Mouse (Mus musculus) neutrophil, adult 83 days (primary cell): ENCODE results near the gene Lrmda. TPM values are rescaled to one million over a fixed set of nuclear protein-coding genes. Genes with fewer than 3 reads are reported as not detected.

ENCODE experiments used
- total RNA-seq, 2 experiments: library from RNA; stranded (reverse); gene quantifications; one replicate each; pipeline ENCODE4 v1.2.4; 2023

Gene Lrmda
- 10 to 100 TPM; 15.0 to 19.5 TPM for total RNA-seq

DNA sequence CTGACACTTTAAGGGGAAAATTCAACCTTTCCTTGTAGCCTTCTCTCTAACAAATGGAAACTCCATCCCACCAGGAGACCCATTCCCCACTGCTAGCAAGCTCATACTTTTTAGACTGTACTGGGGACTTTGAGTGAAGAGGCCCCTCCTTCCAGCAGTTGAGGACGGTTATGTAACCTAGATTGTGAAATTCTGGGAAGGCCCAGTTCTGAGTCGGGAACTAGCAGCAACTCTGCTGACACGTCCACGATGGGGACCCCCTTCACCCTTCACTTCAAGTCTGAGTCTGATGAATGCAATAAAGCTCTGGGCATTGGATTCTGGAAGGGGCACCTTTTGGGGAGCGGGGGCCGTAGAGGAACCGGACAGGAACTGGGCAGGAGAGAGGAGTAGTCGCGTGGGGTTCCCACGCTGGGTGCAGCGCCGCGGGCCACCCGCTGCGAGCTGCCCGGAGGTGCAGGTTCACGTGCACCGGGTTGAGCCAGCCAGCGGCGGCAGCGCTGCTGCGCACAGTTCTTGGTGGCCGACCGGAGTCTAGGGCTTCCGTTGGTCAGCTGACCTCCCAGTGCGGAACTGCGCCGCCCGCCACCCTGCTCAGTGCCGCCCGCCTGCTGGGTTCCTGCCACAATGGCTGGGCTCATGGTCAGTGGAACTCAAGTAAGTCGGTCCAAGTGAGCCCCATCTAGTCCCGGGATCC lies at the start of gene Lrmda:
Gene Lrmda (plus strand): TSS at position 461 of the 697 bp plus-strand sequence.

DNA sequence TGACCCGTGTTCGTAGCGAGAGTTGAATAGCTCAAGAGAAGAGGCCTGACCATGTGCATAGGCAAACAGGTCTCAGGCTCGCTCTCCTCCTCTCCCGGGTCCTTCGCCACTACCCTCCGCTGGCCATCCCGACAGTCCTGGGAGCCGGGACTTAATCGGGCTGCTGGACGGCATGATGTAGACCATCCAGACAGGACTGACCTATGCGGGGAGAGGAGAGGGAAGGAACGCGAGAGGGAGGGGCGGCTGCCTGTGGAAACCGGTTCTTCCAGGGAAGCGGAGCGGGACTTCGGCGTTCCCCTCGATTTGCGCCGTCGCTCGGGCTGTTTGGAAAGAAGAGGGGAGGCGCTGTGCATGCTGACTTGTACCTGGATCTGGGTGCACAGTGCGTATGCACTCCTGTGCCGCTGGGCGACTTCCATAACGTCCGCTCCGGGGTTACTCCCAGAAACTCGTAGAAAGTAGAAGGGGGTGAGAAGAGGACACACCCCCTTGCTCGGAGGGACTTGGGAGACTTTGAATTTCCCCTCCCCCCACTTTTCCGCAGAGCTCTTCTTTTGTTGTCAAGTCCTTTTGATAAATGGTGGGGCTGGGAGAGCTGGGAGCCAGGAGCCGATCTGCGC lies 30.1 kb upstream of the Lrmda start, which contains the start of gene Zfp503:
Gene Zfp503 (minus strand): TSS at position 311 of the 623 bp plus-strand sequence.

Other genes starting within 250 kb of the Lrmda start
- gene Vdac2, start 194.5 kb upstream of the Lrmda start, total RNA-seq: 100 to 1,000 TPM; 164 TPM
- gene Comtd1, start 170.7 kb upstream of the Lrmda start, total RNA-seq: 10 to 100 TPM; 29.4 to 38.1 TPM
- 1 to 10 TPM; 2.0 to 2.1 TPM for gene Zfp503, start 30.1 kb upstream of the Lrmda start, total RNA-seq